Mouse (Mus musculus) activated CD4-positive, CD25-positive, alpha-beta regulatory T cell (primary cell): ENCODE data around the gene Mpv17l2. TPM values are rescaled to one million over a fixed set of nuclear protein-coding genes. Genes with fewer than 3 reads are reported as not detected.

Experiments used
- polyA plus RNA-seq, 2 experiments: library from polyadenylated mRNA; unstranded; fragments of 100-300 nt; shearing (Covaris generic); gene quantifications; one replicate each; pipeline ENCODE4 v1.2.1; 2017

The Mpv17l2 gene
- 10 to 100 TPM; 59.1 to 73.1 TPM for polyA plus RNA-seq

DNA sequence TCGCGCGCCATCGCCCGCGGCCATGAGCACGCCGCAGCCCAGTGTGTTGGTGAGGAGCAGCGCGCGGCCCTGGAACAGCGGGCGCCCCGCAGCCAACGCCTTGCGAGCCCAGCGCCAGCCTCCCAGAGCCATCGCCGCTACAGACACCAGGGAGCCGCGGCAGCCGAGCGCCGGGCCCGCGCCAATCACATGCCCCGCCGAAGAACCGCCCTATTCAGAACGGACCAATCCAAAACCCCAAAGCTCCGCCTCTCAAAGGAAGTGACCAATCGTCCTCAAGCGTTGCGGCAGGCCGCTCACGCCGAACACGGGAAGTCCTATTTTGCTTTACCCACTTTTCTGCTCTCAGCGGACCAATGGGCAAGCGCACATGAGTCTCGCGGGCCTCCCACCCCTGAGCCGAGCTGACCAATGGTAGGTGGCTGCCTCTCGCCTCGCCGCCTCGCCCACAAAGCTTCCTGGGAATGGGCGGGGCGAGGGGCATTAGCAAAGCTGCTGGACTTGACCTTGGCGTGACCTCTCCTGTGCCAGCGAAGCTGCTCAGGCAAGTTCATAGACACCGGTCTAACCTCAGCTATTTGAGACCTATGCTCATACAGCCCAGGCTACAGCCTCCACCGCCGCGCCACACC, at the start of gene Mpv17l2:
Gene Mpv17l2 (minus strand): TSS at position 172 of the 632 bp plus-strand sequence.

DNA sequence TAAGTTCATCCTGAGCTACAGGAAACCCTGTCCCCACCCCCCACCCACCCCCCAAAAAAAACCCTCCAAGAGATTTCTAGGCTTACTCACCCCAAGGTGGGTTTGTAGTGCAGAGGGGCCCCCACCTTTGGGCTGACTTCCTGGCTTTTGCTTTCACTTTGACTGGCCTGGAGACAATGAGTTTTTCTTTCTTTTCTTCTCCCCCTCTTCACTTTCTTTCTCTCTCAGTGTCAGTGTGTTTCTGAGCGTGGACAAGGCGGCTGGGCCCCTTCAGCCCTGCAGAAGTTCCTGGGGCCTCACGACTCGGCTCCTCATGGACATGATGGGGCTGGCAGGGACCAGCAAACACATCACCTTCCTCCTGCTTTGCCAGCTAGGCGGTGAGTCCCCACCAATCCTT, 47.5 kb upstream of the Mpv17l2 start, which contains the start of gene Il12rb1:
Gene Il12rb1 (plus strand): TSS at position 211 of the 400 bp plus-strand sequence.

DNA sequence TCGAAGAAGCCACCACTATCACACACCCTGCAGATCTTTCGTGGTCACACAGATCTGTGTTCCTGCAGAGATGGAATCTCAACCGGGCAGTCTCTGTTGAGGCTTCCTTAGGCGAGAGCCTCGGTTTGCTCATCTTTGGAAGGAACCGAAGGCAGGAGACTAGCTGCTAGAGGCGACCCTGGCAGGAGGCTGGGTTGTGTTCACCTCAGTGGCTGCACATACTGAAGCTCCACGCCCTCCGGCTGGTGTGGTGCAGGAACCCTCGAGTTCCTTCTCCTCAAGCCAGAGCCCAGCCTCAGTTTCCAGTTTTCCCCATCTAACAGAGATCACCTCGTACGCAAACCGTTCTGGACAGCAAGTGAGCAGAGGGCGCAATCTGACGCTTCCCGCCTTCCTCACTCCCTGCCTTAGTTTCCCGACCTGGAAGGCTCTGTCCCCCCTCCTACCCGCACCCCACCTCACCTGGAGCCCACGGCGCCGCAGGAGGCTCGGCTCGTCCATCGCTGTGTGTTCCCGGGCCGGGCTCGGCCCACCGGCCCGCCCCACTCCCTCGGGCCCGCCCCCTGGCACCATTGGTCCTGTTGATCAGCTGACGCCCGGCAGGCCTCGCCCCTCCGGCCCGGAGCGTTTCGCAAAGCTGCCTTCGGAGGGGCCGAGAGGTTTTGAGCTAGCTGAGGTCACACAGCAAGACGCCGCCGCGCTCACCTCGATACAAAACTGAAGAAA, 43.9 kb upstream of the Mpv17l2 start, which contains the start of gene Mast3:
Gene Mast3 (minus strand): TSS at position 574 of the 726 bp plus-strand sequence.

DNA sequence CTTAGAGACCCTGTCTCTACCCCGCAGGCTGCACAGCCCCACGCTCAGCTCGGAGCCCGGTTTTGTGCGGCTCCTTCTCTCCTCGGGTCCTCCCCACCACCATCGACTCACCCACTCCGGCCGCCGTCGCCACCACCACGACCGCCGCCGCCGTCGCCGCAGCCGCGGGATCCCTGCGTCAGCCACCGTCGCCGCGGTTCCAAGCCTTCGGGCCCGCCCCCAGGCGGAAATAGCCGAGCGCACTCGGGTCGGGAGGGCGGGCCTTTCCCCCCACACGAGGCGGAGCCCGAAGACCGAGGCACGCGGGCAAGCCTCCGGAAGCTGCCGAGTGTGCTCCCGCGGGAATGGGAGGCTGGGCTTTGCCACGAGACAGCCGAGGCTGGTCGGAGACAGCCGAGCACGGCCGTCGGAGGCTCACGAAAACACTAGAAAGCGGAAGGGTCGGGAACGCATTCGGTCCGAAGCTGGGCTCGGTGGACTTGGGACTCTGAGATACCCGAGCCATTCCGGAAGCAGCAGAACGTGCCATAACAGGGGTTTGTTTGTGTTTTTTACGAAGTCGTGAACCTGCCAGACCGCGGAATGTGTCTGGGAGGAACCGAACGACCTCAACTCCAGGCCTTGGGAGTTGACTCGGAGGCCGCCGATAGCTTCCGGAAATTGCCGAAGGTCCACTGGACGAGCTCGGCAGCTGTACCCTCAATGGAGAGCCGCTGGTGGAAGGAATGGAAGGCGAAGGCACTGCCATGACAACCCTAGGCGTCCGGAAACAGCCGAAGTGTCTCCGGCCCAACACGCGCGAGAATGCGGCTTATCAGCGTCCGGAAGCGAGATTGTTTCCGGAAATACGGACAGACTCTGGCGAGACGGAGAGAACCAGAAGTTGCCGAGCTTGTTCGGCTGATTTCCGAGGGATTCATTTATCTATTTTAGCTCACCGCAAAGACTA, 16.0 kb upstream of the Mpv17l2 start, which contains the start of gene Pik3r2:
Gene Pik3r2 (minus strand): TSS at position 218 of the 949 bp plus-strand sequence.

DNA sequence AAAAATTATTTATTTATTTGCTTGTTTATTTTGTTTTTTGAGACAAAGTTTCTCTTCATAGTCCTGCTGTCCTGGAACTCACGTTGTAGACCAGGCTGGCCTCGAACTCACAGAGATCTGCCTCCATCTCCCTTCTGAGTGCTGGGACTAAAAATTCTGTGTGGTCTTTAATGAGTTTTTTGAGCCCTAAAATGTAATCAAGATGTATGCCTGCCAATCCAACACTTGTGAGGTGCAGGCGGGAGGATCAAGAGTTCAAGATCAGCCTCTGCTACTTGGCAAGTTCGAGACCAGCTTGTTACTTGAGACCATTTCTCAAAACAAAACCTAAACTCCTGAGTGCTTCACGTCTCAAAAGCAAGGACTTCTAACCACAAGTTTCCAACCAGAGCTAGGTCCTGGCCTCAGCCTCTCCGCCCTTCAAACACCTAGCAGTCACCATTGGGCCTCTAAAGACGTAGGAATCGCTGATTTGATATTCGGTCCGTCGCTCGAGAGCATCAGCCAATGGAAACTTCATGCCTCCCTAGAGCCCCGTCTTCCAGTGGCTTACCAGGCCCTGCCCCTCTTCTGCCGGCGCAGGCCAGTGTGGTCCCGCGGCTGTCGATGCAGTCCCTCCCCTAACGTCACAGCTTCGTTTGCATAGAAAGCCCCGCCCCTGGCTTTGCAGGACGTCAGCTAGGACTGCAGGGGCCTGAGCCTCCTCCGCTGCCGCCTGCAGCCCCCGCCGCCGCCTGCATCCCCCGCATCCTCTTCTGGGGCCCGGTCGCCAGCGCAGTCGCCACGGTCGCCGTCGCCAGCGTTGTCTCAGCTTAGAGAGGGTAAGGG, 6.5 kb downstream of the Mpv17l2 start, which contains the start of gene Rab3a:
Gene Rab3a (plus strand): TSS at position 637 of the 828 bp plus-strand sequence.

DNA sequence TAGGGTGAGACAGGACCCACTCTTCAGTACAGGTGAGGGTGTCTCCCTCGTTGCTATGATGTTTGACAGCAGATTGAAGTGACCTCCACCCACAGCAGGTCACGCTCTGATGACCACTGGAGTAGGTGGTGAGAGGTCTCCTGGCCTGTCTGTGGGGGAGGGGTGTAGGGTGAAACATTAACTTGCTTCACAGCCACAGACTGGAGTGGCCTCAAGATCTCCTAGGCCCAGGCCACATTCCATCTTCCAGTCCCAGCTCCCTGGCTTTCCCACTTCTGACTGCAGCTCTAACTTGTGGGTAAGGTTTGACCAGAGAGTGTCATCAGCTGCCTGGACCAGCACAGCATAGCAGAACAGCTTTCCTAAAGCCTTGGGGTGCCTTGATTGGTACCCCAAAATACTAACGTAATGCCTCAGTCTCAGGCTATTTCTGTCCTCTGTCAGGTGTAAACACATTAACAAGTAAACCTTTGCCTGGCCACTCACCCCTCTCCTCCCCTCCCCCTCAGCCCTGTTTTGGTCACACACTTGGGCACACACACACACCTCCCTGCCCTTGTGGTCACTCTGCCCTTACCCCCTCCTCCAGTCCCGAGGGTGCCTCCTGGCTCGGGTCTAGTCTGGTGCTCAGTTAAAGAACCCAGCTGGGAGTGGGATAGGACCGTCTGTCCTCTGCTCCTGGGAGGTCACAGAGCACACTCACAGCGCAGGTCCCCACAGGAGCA, 37.1 kb downstream of the Mpv17l2 start, which contains the start of gene Pde4c:
Gene Pde4c (plus strand): TSS at position 235 of the 725 bp plus-strand sequence.

DNA sequence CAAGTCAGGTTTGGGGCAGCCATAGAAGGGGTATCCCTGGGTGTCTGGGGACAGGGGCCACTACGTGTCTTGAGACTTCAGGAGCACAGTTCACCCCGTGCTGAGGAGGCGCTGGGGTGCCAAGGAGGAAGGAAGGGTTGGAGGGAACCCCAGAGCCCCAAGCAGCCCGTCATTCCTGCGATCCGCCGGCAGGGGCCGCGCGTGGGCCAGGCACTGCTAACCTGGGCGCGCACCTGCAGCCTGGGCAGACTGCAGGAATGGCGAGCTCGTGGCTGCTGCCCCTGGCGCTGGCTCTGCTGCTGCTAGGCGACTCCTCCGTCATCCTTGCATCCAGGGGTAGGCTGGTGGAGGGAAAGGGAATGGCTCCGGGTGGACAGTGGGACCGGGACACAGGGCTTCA, 42.4 kb downstream of the Mpv17l2 start, which contains the start of gene Gm3336:
Gene Gm3336 (plus strand): TSS at position 247 of the 400 bp plus-strand sequence.

Other genes starting within 250 kb of the Mpv17l2 start
- 100 to 1,000 TPM; 372 to 404 TPM for gene Fkbp8, start 233.2 kb downstream of the Mpv17l2 start, polyA plus RNA-seq
- 100 to 1,000 TPM; 108 to 123 TPM for gene Kxd1, start 233.0 kb downstream of the Mpv17l2 start, polyA plus RNA-seq
- 10 to 100 TPM; 25.7 to 27.7 TPM for gene Ell, start 221.5 kb downstream of the Mpv17l2 start, polyA plus RNA-seq
- gene Isyna1, start 166.6 kb downstream of the Mpv17l2 start, polyA plus RNA-seq = 10 to 100 TPM; 31.5 to 78.3 TPM
- gene Ssbp4, start 152.1 kb downstream of the Mpv17l2 start, polyA plus RNA-seq = 100 to 1,000 TPM; 121 to 146 TPM
- under 1 TPM; 0.38 to 0.74 TPM for gene Lrrc25, start 144.8 kb downstream of the Mpv17l2 start, polyA plus RNA-seq
- not detected for gene Gdf15, start 128.5 kb downstream of the Mpv17l2 start, polyA plus RNA-seq
- 1 to 10 TPM; 4.7 to 9.1 TPM for gene Pgpep1, start 100.6 kb downstream of the Mpv17l2 start, polyA plus RNA-seq
- gene Lsm4, start 87.7 kb downstream of the Mpv17l2 start, polyA plus RNA-seq = 100 to 1,000 TPM; 348 to 441 TPM
- gene Jund, start 62.0 kb downstream of the Mpv17l2 start, polyA plus RNA-seq = 100 to 1,000 TPM; 757 to 879 TPM
- gene Iqcn, start 57.5 kb downstream of the Mpv17l2 start, polyA plus RNA-seq = not detected
- not detected for gene Gm3336, start 42.4 kb downstream of the Mpv17l2 start, polyA plus RNA-seq
- gene Pde4c, start 37.2 kb downstream of the Mpv17l2 start, polyA plus RNA-seq = 1 to 10 TPM; 1.0 to 1.3 TPM
- gene Rab3a, start 6.3 kb downstream of the Mpv17l2 start, polyA plus RNA-seq = 10 to 100 TPM in 1 of 2 experiments, 1 to 10 TPM in 1; 9.7 to 16.6 TPM
- gene Pik3r2, start 15.8 kb upstream of the Mpv17l2 start, polyA plus RNA-seq = 10 to 100 TPM; 13.9 to 22.7 TPM
- 10 to 100 TPM; 54.7 to 94.0 TPM for gene Mast3, start 44.1 kb upstream of the Mpv17l2 start, polyA plus RNA-seq
- 10 to 100 TPM; 29.0 to 82.4 TPM for gene Il12rb1, start 47.5 kb upstream of the Mpv17l2 start, polyA plus RNA-seq
- gene Arrdc2, start 78.8 kb upstream of the Mpv17l2 start, polyA plus RNA-seq = 10 to 100 TPM; 13.9 to 20.1 TPM
- gene Kcnn1, start 102.3 kb upstream of the Mpv17l2 start, polyA plus RNA-seq = under 1 TPM in 1 of 2 experiments, not detected in 1; 0.06 TPM
- 10 to 100 TPM; 62.7 to 99.4 TPM for gene Ccdc124, start 113.0 kb upstream of the Mpv17l2 start, polyA plus RNA-seq
- gene Slc5a5, start 131.8 kb upstream of the Mpv17l2 start, polyA plus RNA-seq = not detected
- 1,000 to 10,000 TPM; 4,681 to 8,115 TPM for gene Rpl18a, start 136.5 kb upstream of the Mpv17l2 start, polyA plus RNA-seq
- gene Map1s, start 145.0 kb upstream of the Mpv17l2 start, polyA plus RNA-seq = 10 to 100 TPM; 37.1 to 44.8 TPM